Mouse (Mus musculus) liver, embryonic 14.5 days (tissue): ENCODE measurements around the gene Zc3hav1l.

Experiments
- CTCF ChIP-seq: IDR thresholded peaks from 2 replicates; pipeline ENCODE4 v1.5.1; 2016; ENCODE audit warnings: antibody characterized with exemption, low read depth, control low read depth
- EP300 ChIP-seq: IDR thresholded peaks from 2 replicates; pipeline ENCODE4 v1.6.1; 2016; ENCODE audit warnings: antibody characterized with exemption, low read depth

DNA sequence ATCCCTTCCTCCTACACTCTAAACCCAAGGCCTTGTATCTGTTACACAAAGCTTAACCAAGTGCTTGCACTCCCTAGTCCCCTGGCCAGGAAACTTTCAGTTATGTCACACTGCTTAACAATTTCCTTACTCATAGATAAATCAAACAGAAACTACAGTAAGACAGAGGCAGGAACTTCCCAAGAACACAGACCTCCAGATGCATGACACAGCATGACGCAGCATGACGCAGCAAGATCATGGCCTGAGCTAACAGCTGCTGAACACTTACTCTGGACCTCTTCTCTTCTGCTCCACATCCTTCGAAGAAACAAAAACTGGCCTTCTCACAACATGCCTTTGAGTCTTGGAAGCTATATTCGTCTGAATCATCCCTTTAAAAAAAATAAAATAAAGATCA is 17.0 kb upstream of the Zc3hav1l start:
- TF ChIP-seq CTCF: no peak
- peak; percentile 89 for TF ChIP-seq EP300
